Mouse (Mus musculus) heart, adult 10 weeks (tissue): ENCODE measurements around the gene 1500011B03Rik. TPM values are rescaled to one million over a fixed set of nuclear protein-coding genes. Genes with fewer than 3 reads are reported as not detected.

Experiments
- polyA plus RNA-seq: library from polyadenylated mRNA; stranded (reverse); fragments of 350-450 nt; fragmentation: Illumina TruSeq; extraction: RNeasy Lipid Tissue Mini Kit (QIAGEN cat#74804); gene quantifications from one replicate; pipeline ENCODE4 v1.2.3, GENCODE M21; 2014; ENCODE audit warnings: low read depth, low replicate concordance

Gene 1500011B03Rik
- polyA plus RNA-seq = 4.4 TPM

GRCm38 (mm10) chr5:114822796-114823688, at the start of gene 1500011B03Rik:
Gene 1500011B03Rik, minus strand, starts transcription at chr5:114823468.

GRCm38 (mm10) chr5:114858582-114858981, 35.3 kb upstream of the 1500011B03Rik start, which contains the start of gene Gm9936:
Gene Gm9936, minus strand, starts transcription at chr5:114858682.

GRCm38 (mm10) chr5:114853364-114853763, 30.1 kb upstream of the 1500011B03Rik start, which contains the start of gene 4930519G04Rik:
Gene 4930519G04Rik, plus strand, starts transcription at chr5:114853664.

GRCm38 (mm10) chr5:114775056-114775979, 48.0 kb downstream of the 1500011B03Rik start, which contains the start of gene Git2:
Gene Git2, minus strand, starts transcription at chr5:114775517.

GRCm38 (mm10) chr5:114774403-114775051, 48.7 kb downstream of the 1500011B03Rik start, which contains the start of gene Ankrd13a:
Gene Ankrd13a, plus strand, starts transcription at chr5:114774677.

Other genes with a start within 250 kb of the 1500011B03Rik start
- gene Trpv4, start 165.0 kb downstream of the 1500011B03Rik start, polyA plus RNA-seq = 3.9 TPM
- gene Gltp, start 132.5 kb downstream of the 1500011B03Rik start, polyA plus RNA-seq = 29.4 TPM
- 7.2 TPM for gene Tchp, start 115.7 kb downstream of the 1500011B03Rik start, polyA plus RNA-seq
- gene Ankrd13a, start 48.8 kb downstream of the 1500011B03Rik start, polyA plus RNA-seq = 26.1 TPM
- gene Git2, start 48.0 kb downstream of the 1500011B03Rik start, polyA plus RNA-seq = 25.9 TPM
- not detected for gene 4930519G04Rik, start 30.2 kb upstream of the 1500011B03Rik start, polyA plus RNA-seq
- gene Gm9936, start 35.2 kb upstream of the 1500011B03Rik start, polyA plus RNA-seq = not detected
- gene Oasl2, start 73.5 kb upstream of the 1500011B03Rik start, polyA plus RNA-seq = 20.4 TPM
- gene Oasl1, start 99.8 kb upstream of the 1500011B03Rik start, polyA plus RNA-seq = 4.3 TPM
- 12.4 TPM for gene 2210016L21Rik, start 118.7 kb upstream of the 1500011B03Rik start, polyA plus RNA-seq
- not detected for gene Hnf1a, start 147.6 kb upstream of the 1500011B03Rik start, polyA plus RNA-seq
- 22.3 TPM for gene Sppl3, start 187.7 kb upstream of the 1500011B03Rik start, polyA plus RNA-seq